Mouse (Mus musculus) brown adipose tissue, adult 24 weeks (tissue): Measurements from ENCODE around the gene Olfr1390. TPM values are rescaled to one million over a fixed set of nuclear protein-coding genes. Genes with fewer than 3 reads are reported as not detected.
"Not testable (repeated sequence)": the region's sequence is repeated elsewhere in the genome, so short reads cannot be mapped to it uniquely, and the experiment has no call there.

ENCODE experiments used
- H3K27ac ChIP-seq: fragments of 200-500 bp; replicated peaks from 2 replicates; pipeline ENCODE4 v1.5.1; 2012; ENCODE audit warnings: low read depth, mild to moderate bottlenecking, low read length
- H3K4me1 ChIP-seq: fragments of 200-500 bp; 2 replicates; pipeline ENCODE4 v1.6.1; 2012; ENCODE audit warnings: low read length, mixed read lengths; ENCODE audit not compliant: control insufficient read depth, insufficient read depth, insufficient read length
- H3K4me3 ChIP-seq: fragments of 200-500 bp; 2 replicates; pipeline ENCODE4 v1.5.1; 2012; ENCODE audit warnings: low read depth, mild to moderate bottlenecking, low read length, moderate library complexity; ENCODE audit not compliant: insufficient read depth
- polyA plus RNA-seq: library from polyadenylated mRNA; stranded (reverse); fragments of >200 nt; gene quantifications from 2 replicates; pipeline ENCODE4 v1.2.4, GENCODE M21; 2012; ENCODE audit not compliant: missing spikeins, insufficient read depth, insufficient read length

Gene Olfr1390
- not detected in 2 replicates for polyA plus RNA-seq

DNA sequence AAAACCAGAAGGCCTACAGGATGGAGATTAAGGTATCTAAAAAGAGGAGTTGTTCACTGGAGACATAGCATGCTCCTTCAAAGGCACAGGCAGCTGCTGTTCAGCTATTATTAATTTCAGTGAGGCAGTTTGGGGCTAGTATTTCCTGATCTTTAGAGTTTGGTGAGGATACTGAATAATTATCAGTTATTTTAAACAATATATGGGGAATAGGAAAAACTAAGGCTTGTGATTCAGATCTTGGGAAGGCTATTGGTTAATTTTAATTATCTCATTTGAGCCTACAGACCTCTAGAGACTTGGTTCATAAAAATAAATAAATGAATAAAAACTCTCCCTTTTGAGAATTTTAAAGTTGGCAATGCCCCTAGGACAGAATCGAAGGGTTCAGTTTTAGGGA is at the start of gene Olfr1390:
Olfr1390 (plus strand) TSS at position 301 of the 400 bp plus-strand sequence.
- Histone ChIP-seq H3K4me3 (no peak within 1 kb of the TSS), H3K4me1 (no peaks in the 10 kb centered on the region), H3K27ac (no peak within 1 kb of the TSS)

DNA sequence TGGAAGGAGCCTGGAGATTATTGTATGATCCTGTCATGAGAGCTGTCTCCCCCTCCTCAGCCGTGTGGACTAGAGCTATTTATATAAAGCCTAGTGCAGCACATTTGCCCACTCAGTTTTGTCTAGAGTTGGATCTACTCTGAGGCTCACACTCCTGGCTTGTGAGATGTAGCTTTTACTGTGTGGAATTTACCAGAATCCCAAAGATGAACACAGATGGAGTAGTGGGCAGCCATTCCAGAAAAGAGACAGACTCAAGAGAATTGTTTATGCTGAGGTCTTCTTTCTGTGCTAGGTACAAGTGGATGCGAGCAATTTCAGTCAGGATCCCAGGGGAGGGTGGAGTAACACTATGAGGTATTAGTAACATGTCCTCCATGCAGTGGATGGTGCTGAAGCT is 47.7 kb upstream of the Olfr1390 start:
- Histone ChIP-seq H3K4me1 (no peaks in the 10 kb centered on the region), H3K4me3 (no peak overlapping the region), H3K27ac (no peak overlapping the region)

DNA sequence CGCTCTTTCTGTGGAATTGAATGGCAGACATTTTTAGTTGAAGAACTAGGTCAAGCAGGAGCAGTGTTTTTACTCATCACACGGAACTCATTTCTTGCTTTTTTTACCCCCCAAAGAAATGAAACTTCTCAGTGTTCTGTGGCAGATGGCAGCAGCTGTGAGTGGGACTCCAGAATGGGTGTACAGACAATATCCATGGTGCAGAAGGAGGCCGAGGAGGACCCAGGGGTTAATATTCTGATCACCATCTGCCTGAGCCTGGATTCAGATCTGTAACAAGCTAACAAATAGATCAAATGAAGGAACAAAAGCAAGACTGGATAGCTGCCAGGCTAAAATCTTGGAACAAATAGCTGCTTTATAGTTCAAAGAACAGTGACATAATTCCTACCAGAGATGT is 42.2 kb upstream of the Olfr1390 start:
- Histone ChIP-seq H3K4me3 (no peak overlapping the region), H3K27ac (no peak overlapping the region), H3K4me1 (no peaks in the 10 kb centered on the region)

DNA sequence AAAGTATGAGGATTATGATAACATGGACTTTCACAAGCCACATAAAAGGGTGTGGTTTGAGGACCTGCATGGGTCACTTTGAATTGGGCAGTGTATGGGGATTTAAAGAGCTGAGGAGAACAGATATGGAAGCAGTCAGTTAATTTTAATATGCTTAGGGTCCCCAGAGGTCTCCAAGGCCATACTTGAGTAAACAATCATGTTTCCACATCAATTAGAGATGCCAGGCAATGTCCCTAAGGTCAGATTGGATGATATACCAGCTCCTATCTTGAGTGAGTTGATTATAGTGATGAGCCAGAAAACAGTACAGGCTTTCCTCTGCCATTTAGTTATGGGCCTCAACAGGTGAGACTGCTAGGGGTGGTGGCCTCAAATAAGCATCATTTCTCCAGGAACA is 30.5 kb upstream of the Olfr1390 start, which contains the start of gene Olfr10:
Olfr10 (plus strand) TSS at position 301 of the 400 bp plus-strand sequence.
- Histone ChIP-seq H3K4me1 (no peaks in the 10 kb centered on the region; the same call in 1 of the 2 replicates), H3K4me3 (no peak within 1 kb of the TSS), H3K27ac (no peak within 1 kb of the TSS)

DNA sequence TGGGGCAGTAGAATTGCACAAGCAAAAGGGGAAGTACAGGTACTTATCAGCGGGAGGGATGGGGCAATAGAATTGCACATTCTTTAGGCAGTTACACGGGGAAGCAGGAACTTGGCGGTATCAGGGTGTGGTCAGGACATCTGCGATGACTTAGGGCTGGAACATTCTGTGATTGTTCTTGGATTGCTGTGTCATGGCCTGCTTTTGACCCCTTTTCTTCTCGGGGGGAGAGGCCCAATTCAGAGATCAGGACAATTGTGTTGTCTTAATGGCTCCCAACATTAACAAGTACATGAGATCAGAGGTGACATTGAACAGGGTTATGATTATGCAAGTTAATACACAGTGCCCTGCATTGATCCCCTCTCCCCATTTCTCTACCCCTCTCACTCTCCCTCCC is 26.4 kb upstream of the Olfr1390 start:
- not testable (repeated sequence) for H3K4me1 ChIP-seq, H3K27ac ChIP-seq, H3K4me3 ChIP-seq

DNA sequence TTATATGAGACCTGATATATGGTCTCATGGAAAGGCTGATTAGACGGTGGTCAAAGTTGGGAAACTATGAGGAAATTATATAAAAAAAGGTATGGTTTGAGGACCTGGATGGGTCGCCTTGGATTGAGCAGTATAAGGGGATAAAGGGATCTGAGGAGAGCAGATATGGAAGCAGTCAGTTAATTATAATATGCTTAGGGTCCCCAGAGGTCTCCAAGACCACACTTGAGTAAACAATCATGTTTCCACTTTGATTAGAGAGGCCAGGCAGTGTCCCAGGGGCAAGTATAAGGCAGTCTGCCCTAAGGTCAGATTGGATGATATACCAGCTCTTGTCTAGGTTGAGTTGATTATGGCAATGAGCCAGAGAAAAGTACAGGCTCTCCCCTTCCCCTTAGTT is 12.5 kb upstream of the Olfr1390 start, which contains the start of gene Olfr1391:
Olfr1391 (plus strand) TSS at position 301 of the 400 bp plus-strand sequence.
- H3K4me3 ChIP-seq = no peak within 1 kb of the TSS
- H3K27ac ChIP-seq = no peak within 1 kb of the TSS
- H3K4me1 ChIP-seq = no peaks in the 10 kb centered on the region

DNA sequence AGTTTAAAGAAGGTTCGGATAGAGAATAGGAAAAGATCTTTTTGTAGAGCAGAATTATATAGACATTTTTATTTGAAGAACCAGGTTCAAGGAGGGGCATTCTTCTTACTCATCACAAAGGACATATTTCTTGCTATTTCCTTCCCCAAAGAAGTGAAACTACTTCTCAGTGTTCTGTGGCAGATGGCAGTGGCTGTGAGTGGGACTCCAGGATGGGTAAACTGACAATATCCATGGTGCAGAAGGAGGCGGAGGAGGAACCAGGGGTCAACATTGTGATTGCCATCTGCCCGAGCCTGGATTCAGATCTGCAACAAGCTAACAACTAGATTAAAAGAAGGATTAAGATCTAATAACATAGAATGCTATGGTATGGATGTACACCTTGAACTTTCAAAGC is 8.3 kb upstream of the Olfr1390 start:
- Histone ChIP-seq H3K4me3 (no peak overlapping the region), H3K4me1 (no peaks in the 10 kb centered on the region), H3K27ac (no peak overlapping the region)

DNA sequence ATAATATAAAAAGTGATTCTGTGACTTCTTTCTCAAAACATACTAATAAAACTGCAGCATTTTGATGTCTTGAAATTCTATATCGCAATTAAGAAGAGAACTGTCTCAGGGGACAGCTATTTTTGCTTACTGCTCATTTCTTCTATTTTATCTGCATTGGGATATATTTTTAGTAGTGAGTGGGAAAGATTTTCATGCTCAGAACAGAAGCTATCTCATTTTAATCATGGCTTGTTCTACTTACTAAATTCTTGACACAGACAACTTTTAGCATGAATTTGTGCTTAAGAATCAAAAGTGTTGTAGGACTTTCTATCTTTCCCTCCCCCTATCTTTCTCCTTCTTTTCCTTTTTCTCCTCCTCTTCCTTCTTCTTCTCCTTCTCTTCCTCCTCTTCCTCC is 5.3 kb upstream of the Olfr1390 start:
- Histone ChIP-seq H3K27ac (no peak overlapping the region), H3K4me3 (no peak overlapping the region), H3K4me1 (no peaks in the 10 kb centered on the region)

DNA sequence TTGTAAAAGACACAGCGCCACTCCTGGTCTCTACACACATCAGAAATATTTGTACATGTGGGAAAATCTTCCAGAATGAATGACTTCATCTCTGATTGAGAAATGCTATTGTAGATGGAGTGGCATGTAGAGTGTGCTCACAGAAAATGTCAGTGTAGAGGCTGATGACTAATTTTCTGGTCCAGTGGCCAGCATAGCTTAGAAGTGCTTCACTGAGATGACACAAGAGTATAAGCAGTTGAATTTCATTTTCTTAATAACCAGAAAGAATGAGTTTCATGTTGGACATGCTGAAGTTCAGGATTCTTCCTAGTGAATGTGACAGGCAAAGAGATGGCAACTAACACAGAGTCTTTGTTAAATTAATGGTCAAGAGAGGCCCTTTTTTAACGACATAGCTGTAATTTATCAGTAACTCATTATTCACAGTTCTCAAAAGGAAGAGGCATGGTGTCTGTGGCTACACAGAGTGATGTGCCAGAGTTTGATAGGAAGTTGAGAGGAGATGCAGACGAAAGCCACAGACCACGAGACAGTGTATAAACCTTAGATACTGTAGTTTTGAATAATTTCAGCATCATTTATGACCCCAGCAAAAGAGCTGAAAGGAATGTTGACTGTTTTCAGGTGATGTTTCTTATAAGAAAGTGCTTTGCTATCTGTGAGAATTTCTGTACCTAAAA is 2.3 kb downstream of the Olfr1390 start:
- Histone ChIP-seq H3K27ac (no peak overlapping the region), H3K4me1 (no peaks in the 10 kb centered on the region), H3K4me3 (no peak overlapping the region)

DNA sequence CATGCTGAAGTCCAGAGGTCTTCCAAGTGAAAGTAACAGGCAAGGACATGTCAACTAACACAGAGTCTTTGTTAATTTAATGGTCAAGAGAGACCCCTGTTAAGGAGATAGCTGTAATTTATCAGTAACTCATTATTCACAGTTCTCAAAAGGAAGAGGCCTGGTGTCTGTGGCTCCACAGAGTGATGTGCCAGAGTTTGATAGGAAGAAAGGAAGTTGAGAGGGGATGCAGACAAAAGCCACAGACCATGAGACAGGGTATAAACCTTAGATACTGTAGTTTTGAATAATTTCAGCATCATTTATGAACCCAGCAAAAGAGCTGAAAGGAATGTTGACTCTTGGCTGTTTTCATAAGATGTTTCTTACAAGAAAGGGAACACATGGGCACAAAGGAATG is 48.1 kb downstream of the Olfr1390 start:
- Histone ChIP-seq H3K4me3 (no peak overlapping the region), H3K27ac (no peak overlapping the region), H3K4me1 (no peaks in the 10 kb centered on the region)

DNA sequence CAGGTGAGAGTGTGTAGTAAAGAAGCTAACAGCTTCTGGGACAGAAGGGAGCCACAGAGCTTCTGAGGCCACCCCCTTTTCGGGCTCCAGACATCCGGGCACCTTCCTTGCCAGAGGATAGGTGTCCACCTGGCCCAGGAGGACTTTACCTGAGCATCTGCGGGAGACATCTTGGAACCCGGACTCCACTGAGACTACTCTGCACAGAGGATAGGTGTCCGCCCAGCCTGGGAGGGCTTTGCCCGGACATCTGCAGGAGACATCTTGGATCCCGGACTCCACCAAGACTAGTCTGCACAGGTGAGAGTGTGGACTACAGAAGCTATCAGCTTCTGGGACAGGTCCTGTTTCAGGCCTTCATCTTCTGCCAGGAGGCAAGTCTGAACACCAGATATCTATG is 51.1 kb downstream of the Olfr1390 start:
- H3K27ac ChIP-seq, H3K4me1 ChIP-seq, H3K4me3 ChIP-seq: not testable (repeated sequence)

Other genes with a start within 250 kb of the Olfr1390 start
- gene Olfr1396, start 220.3 kb upstream of the Olfr1390 start, polyA plus RNA-seq = 0.38 TPM in 1 of 2 replicates, not detected in the other
- gene Olfr1395, start 192.9 kb upstream of the Olfr1390 start, polyA plus RNA-seq = not detected in 2 replicates
- not detected in 2 replicates for gene Olfr1394, start 180.8 kb upstream of the Olfr1390 start, polyA plus RNA-seq
- 12.3 and 23.2 TPM in 2 replicates for gene Btnl9, start 148.0 kb upstream of the Olfr1390 start, polyA plus RNA-seq
- 10.4 and 14.4 TPM in 2 replicates for gene Zfp62, start 131.9 kb upstream of the Olfr1390 start, polyA plus RNA-seq
- gene Mgat1, start 91.0 kb upstream of the Olfr1390 start, polyA plus RNA-seq = 19.3 and 30.6 TPM in 2 replicates
- gene Olfr1393, start 56.9 kb upstream of the Olfr1390 start, polyA plus RNA-seq = not detected in 2 replicates
- not detected in 2 replicates for gene Olfr1392, start 49.9 kb upstream of the Olfr1390 start, polyA plus RNA-seq
- not detected in 2 replicates for gene Olfr10, start 30.4 kb upstream of the Olfr1390 start, polyA plus RNA-seq
- gene Olfr1391, start 12.4 kb upstream of the Olfr1390 start, polyA plus RNA-seq = not detected in 2 replicates
- gene Olfr1389, start 87.9 kb downstream of the Olfr1390 start, polyA plus RNA-seq = not detected in 2 replicates
- not detected in 2 replicates for gene Olfr1388, start 101.4 kb downstream of the Olfr1390 start, polyA plus RNA-seq
- not detected in 2 replicates for gene Olfr1387, start 120.2 kb downstream of the Olfr1390 start, polyA plus RNA-seq
- gene Olfr1386, start 129.9 kb downstream of the Olfr1390 start, polyA plus RNA-seq = not detected in 2 replicates
- not detected in 2 replicates for gene Olfr1385, start 153.9 kb downstream of the Olfr1390 start, polyA plus RNA-seq
- gene Olfr1384, start 171.5 kb downstream of the Olfr1390 start, polyA plus RNA-seq = not detected in 2 replicates
- not detected in 2 replicates for gene Olfr1383, start 184.5 kb downstream of the Olfr1390 start, polyA plus RNA-seq
- not detected in 2 replicates for gene Olfr1382, start 193.1 kb downstream of the Olfr1390 start, polyA plus RNA-seq
- gene Olfr1381, start 208.3 kb downstream of the Olfr1390 start, polyA plus RNA-seq = not detected in 2 replicates
- gene Olfr1380, start 221.7 kb downstream of the Olfr1390 start, polyA plus RNA-seq = not detected in 2 replicates